Mouse (Mus musculus) CH12.LX (cell line): Measurements from ENCODE around the gene Dnajc6. TPM values are rescaled to one million over a fixed set of nuclear protein-coding genes. Genes with fewer than 3 reads are reported as not detected.

Source experiments
- DNase-seq: peaks from one replicate; pipeline ENCODE4 v3.0.0-alpha.2; 2013; ENCODE audit errors: extremely low read depth
- H3K27ac ChIP-seq: 2 replicates; pipeline ENCODE4 v1.5.1; 2012; ENCODE audit warnings: low read depth, mild to moderate bottlenecking, control low read depth, moderate library complexity; ENCODE audit not compliant: insufficient read depth
- H3K27me3 ChIP-seq: replicated peaks from 2 replicates; pipeline ENCODE3; 2012; ENCODE audit warnings: inconsistent platforms
- H3K36me3 ChIP-seq, 2 experiments: replicated peaks in 1 of 2; 2 replicates each; pipeline versions ENCODE3 to v1.6.1; 2012; ENCODE audit warnings: inconsistent platforms in 1 of 2, low read length in 1 of 2, mild to moderate bottlenecking in 1 of 2, mixed read lengths in 1 of 2, moderate library complexity in 1 of 2; ENCODE audit not compliant: control insufficient read depth in 1 of 2, insufficient read depth in 1 of 2
- H3K4me1 ChIP-seq, 2 experiments: 2 replicates each; pipeline ENCODE4 v1.6.1; 2012; ENCODE audit warnings: inconsistent platforms in 1 of 2, moderate library complexity in 1 of 2; ENCODE audit not compliant: insufficient read depth in 2 of 2, control insufficient read depth in 1 of 2
- H3K4me2 ChIP-seq: 2 replicates; pipeline ENCODE4 v1.6.1; 2012; ENCODE audit warnings: low read depth, mild to moderate bottlenecking, control low read depth; ENCODE audit not compliant: poor library complexity, insufficient read depth, severe bottlenecking
- H3K4me3 ChIP-seq, 3 experiments: fragments of 150-350 bp in 1 of 3; sonication (generic) in 1 of 3; replicated peaks in 1 of 3; 2 replicates each; pipeline versions ENCODE3 to v1.5.1; 2011 to 2012; ENCODE audit warnings: low read depth in 2 of 3, low read length in 2 of 3, mild to moderate bottlenecking in 2 of 3, moderate library complexity in 2 of 3, control low read depth in 1 of 3, improper control_type of control experiment in 1 of 3, inconsistent platforms in 1 of 3, mixed read lengths in 1 of 3; ENCODE audit not compliant: poor library complexity in 1 of 3
- H3K79me2 ChIP-seq: replicated peaks from 2 replicates; pipeline ENCODE4 v1.6.1; 2012; ENCODE audit warnings: mild to moderate bottlenecking, moderate library complexity; ENCODE audit not compliant: control insufficient read depth, poor library complexity, insufficient read depth, severe bottlenecking; ENCODE audit errors: extremely low read depth
- H3K9ac ChIP-seq: 2 replicates; pipeline ENCODE4 v1.6.1; 2012; ENCODE audit warnings: low read depth, mild to moderate bottlenecking, control low read depth, moderate library complexity; ENCODE audit not compliant: insufficient read depth
- H3K9me3 ChIP-seq: replicated peaks from 2 replicates; pipeline ENCODE3; 2012; ENCODE audit warnings: low read length, inconsistent platforms, mixed read lengths
- BHLHE40 ChIP-seq: IDR thresholded peaks from 2 replicates; pipeline ENCODE4 v1.6.1; 2011; ENCODE audit warnings: mild to moderate bottlenecking, low read depth, low read length, improper control_type of control experiment
- CHD1 ChIP-seq: IDR thresholded peaks from 2 replicates; pipeline ENCODE4 v1.6.1; 2012; ENCODE audit warnings: low read depth, low read length, improper control_type of control experiment, inconsistent platforms
- CHD2 ChIP-seq: IDR thresholded peaks from 2 replicates; pipeline ENCODE4 v1.6.1; 2011; ENCODE audit warnings: low read length, improper control_type of control experiment
- ETS1 ChIP-seq: conservative IDR thresholded peaks from 2 replicates; pipeline ENCODE4 v1.6.1; 2012; ENCODE audit warnings: low read depth, mild to moderate bottlenecking, inconsistent platforms, low read length, improper control_type of control experiment, moderate library complexity
- GABPA ChIP-seq: IDR thresholded peaks from 2 replicates; pipeline ENCODE4 v1.6.1; 2012; ENCODE audit warnings: low read depth, low read length, improper control_type of control experiment, inconsistent platforms; ENCODE audit not compliant: insufficient replicate concordance
- HCFC1 ChIP-seq: IDR thresholded peaks from 2 replicates; pipeline ENCODE4 v1.6.1; 2012; ENCODE audit warnings: low read depth, mild to moderate bottlenecking, inconsistent platforms, low read length, improper control_type of control experiment
- MAFK ChIP-seq: IDR thresholded peaks from 2 replicates; pipeline ENCODE4 v1.6.1; 2011; ENCODE audit warnings: low read length, improper control_type of control experiment; ENCODE audit not compliant: insufficient replicate concordance
- MAX ChIP-seq: IDR thresholded peaks from 2 replicates; pipeline ENCODE4 v1.6.1; 2011; ENCODE audit warnings: low read length, improper control_type of control experiment
- NELFE ChIP-seq: IDR thresholded peaks from 2 replicates; pipeline ENCODE4 v1.6.1; 2011; ENCODE audit warnings: low read depth, low read length, improper control_type of control experiment
- NRF1 ChIP-seq: IDR thresholded peaks from 2 replicates; pipeline ENCODE4 v1.6.1; 2014; ENCODE audit warnings: low read depth, mild to moderate bottlenecking, inconsistent platforms, low read length, improper control_type of control experiment, moderate library complexity
- POLR2A ChIP-seq: IDR thresholded peaks from 2 replicates; pipeline ENCODE4 v1.6.1; 2011; ENCODE audit warnings: low read depth, mild to moderate bottlenecking, improper control_type of control experiment, low read length
- POLR2AphosphoS2 ChIP-seq: IDR thresholded peaks from 2 replicates; pipeline ENCODE4 v1.6.1; 2011; ENCODE audit warnings: low read depth, low read length, improper control_type of control experiment
- RCOR1 ChIP-seq: conservative IDR thresholded peaks from 2 replicates; pipeline ENCODE4 v1.6.1; 2012; ENCODE audit warnings: low read depth, mild to moderate bottlenecking, inconsistent platforms, low read length, improper control_type of control experiment
- SIN3A ChIP-seq: IDR thresholded peaks from 2 replicates; pipeline ENCODE4 v1.6.1; 2012; ENCODE audit warnings: low read length, improper control_type of control experiment, inconsistent platforms
- TBP ChIP-seq: conservative IDR thresholded peaks from 2 replicates; pipeline ENCODE4 v1.6.1; 2011; ENCODE audit warnings: low read depth, low read length, improper control_type of control experiment
- TCF12 ChIP-seq: IDR thresholded peaks from 2 replicates; pipeline ENCODE4 v1.6.1; 2014; ENCODE audit warnings: low read depth, mild to moderate bottlenecking, inconsistent platforms, low read length, improper control_type of control experiment
- UBTF ChIP-seq: IDR thresholded peaks from 2 replicates; pipeline ENCODE4 v1.6.1; 2012; ENCODE audit warnings: low read depth, mild to moderate bottlenecking, inconsistent platforms, low read length, improper control_type of control experiment, moderate library complexity
- USF1 ChIP-seq: IDR thresholded peaks from 2 replicates; pipeline ENCODE4 v1.6.1; 2014; ENCODE audit warnings: low read depth, mild to moderate bottlenecking, inconsistent platforms, low read length, improper control_type of control experiment
- USF2 ChIP-seq: conservative IDR thresholded peaks from 2 replicates; pipeline ENCODE4 v1.6.1; 2011; ENCODE audit warnings: low read depth, low read length, improper control_type of control experiment
- ZC3H11A ChIP-seq: IDR thresholded peaks from 2 replicates; pipeline ENCODE4 v1.6.1; 2012; ENCODE audit warnings: low read depth, mild to moderate bottlenecking, inconsistent platforms, low read length, improper control_type of control experiment
- ZKSCAN1 ChIP-seq: IDR thresholded peaks from 2 replicates; pipeline ENCODE4 v1.6.1; 2012; ENCODE audit warnings: low read depth, inconsistent platforms, low read length, improper control_type of control experiment, borderline replicate concordance
- dilution Hi-C: fragments of 300-500 bp; cut with MboI; formaldehyde crosslinking; loops from 2 replicates; pipeline ENCODE4 v1.14.3; 2020; ENCODE audit warnings: low sequenced_read_pairs; ENCODE audit not compliant: extremely low pct_unique_long_range_greater_than_20kb, extremely low pct_ligation_motif_present
- in situ Hi-C: fragments of 300-500 bp; cut with MboI; formaldehyde crosslinking; loops from 3 replicates; pipeline ENCODE4 v1.14.3; 2019; ENCODE audit warnings: low sequenced_read_pairs, low pct_ligation_motif_present, low pct_unique_long_range_greater_than_20kb, mixed read lengths
- polyA plus RNA-seq: library from polyadenylated mRNA; unstranded; fragments of >175 nt; gene quantifications from 2 replicates; pipeline ENCODE4 v1.2.1, GENCODE M21; 2012; ENCODE audit warnings: low read depth; ENCODE audit not compliant: insufficient read length
- total RNA-seq, 2 experiments: library from RNA; depleted of rRNA; stranded (reverse); fragments of 300-350 nt in 1 of 2; fragments of >200 nt in 1 of 2; gene quantifications; 2 replicates each; pipeline ENCODE4 v1.2.3; 2012 to 2014

Gene Dnajc6
- total and polyA plus RNA-seq, 3 experiments = not detected

- dilution Hi-C loops (no loop called here), in situ Hi-C loops (no loop called here)
- no peak for TF ChIP-seq NRF1
- no peak for TF ChIP-seq ZC3H11A
- no peak for TF ChIP-seq POLR2AphosphoS2
- TF ChIP-seq TBP = no peak
- no peak for TF ChIP-seq HCFC1
- no peak for TF ChIP-seq USF1
- TF ChIP-seq RCOR1 = no peak
- no peak for TF ChIP-seq BHLHE40
- no peak for TF ChIP-seq TCF12
- TF ChIP-seq USF2 = no peak
- no peak for TF ChIP-seq UBTF
- TF ChIP-seq ZKSCAN1 = no peak
- TF ChIP-seq CHD1 = no peak
- Histone ChIP-seq H3K4me1 (no peaks in the 10 kb centered on the region), H3K79me2 (no peaks in the 10 kb centered on the region), H3K9me3 (no peaks in the 10 kb centered on the region), H3K4me2 (no peak overlapping the region), H3K9ac (no peak overlapping the region), H3K36me3 (peaks cover 0 to 47% of the 10 kb centered on the region in 2 experiments), H3K4me3 (no peak overlapping the region), H3K27ac (no peak overlapping the region), H3K27me3 (no peaks in the 10 kb centered on the region)
- no peak for DNase-seq
These were observed 45.4 kb upstream of the Dnajc6 start for GRCm38 (mm10) chr4:101451089-101451488.

GRCm38 (mm10) chr4:101452829-101453228, 43.6 kb upstream of the Dnajc6 start:
- dilution Hi-C loops (no loop called here), in situ Hi-C loops (no loop called here)
- no peak for TF ChIP-seq MAX
- TF ChIP-seq MAFK = no peak
- no peak for TF ChIP-seq RCOR1
- TF ChIP-seq CHD2 = no peak
- Histone ChIP-seq H3K27ac (no peak overlapping the region), H3K79me2 (no peaks in the 10 kb centered on the region), H3K27me3 (no peaks in the 10 kb centered on the region), H3K4me2 (no peak overlapping the region), H3K4me1 (no peaks in the 10 kb centered on the region), H3K36me3 (peaks cover 0 to 49% of the 10 kb centered on the region in 2 experiments), H3K9me3 (no peaks in the 10 kb centered on the region), H3K4me3 (no peak overlapping the region), H3K9ac (no peak overlapping the region)
- DNase-seq = no peak

- in situ Hi-C loops = no loop called here
- H3K9ac ChIP-seq = no peak overlapping the region
These were observed 39.3 kb upstream of the Dnajc6 start for GRCm38 (mm10) chr4:101457176-101457575.

More at GRCm38 (mm10) chr4:101457176-101457575, 39.3 kb upstream of the Dnajc6 start:
- H3K4me2 ChIP-seq = no peak overlapping the region
- TF ChIP-seq CHD1 (no peak), TBP (no peak), GABPA (no peak), ETS1 (no peak), NELFE (no peak), POLR2A (no peak), SIN3A (no peak), USF1 (no peak)
- no peaks in the 10 kb centered on the region for H3K9me3 ChIP-seq
- H3K4me3 ChIP-seq = no peak overlapping the region
- H3K36me3 ChIP-seq = peaks cover 0 to 40% of the 10 kb centered on the region in 2 experiments
- H3K4me1 ChIP-seq = no peaks in the 10 kb centered on the region
- no peaks in the 10 kb centered on the region for H3K79me2 ChIP-seq
- no peak for DNase-seq
- no peak overlapping the region for H3K27ac ChIP-seq
- dilution Hi-C loops = no loop called here
- H3K27me3 ChIP-seq = no peaks in the 10 kb centered on the region
